Mouse (Mus musculus) embryonic facial prominence, embryonic 11.5 days (tissue): ENCODE results near the gene Olfr209. TPM values are rescaled to one million over a fixed set of nuclear protein-coding genes. Genes with fewer than 3 reads are reported as not detected.

Source experiments
- ATAC-seq: fragments of 200-750 bp; cut with Nextera tagmentation; replicated peaks from 2 replicates; pipeline ENCODE4 v1.8.0; 2017; ENCODE audit warnings: low read depth; ENCODE audit not compliant: insufficient number of reproducible peaks, low FRiP score, low TSS enrichment
- DNase-seq: peaks from one replicate; pipeline ENCODE4 v3.0.0-alpha.2; 2015; ENCODE audit warnings: low spot score
- H3K27ac ChIP-seq: fragments of 300-500 bp; sonication (generic); replicated peaks from 2 replicates; pipeline ENCODE4 v1.5.1; 2014; ENCODE audit warnings: mild to moderate bottlenecking, low read depth, low read length, control low read depth
- H3K27me3 ChIP-seq: fragments of 300-500 bp; sonication (generic); 2 replicates; pipeline ENCODE4 v1.6.1; 2014; ENCODE audit warnings: mild to moderate bottlenecking, low read length, moderate library complexity, mixed read lengths; ENCODE audit not compliant: control insufficient read depth, insufficient read depth
- H3K36me3 ChIP-seq: fragments of 300-500 bp; sonication (generic); replicated peaks from 2 replicates; pipeline ENCODE4 v1.6.1; 2014; ENCODE audit warnings: low read depth, mild to moderate bottlenecking, low read length, moderate library complexity, mixed read lengths; ENCODE audit not compliant: control insufficient read depth, insufficient read depth
- H3K4me1 ChIP-seq: fragments of 300-500 bp; sonication (generic); 2 replicates; pipeline ENCODE4 v1.6.1; 2014; ENCODE audit warnings: low read length, mixed read lengths; ENCODE audit not compliant: control insufficient read depth, insufficient read depth
- H3K4me2 ChIP-seq: fragments of 300-500 bp; sonication (generic); 2 replicates; pipeline ENCODE4 v1.6.1; 2014; ENCODE audit warnings: low read depth, mild to moderate bottlenecking, control low read depth, low read length, moderate library complexity
- H3K4me3 ChIP-seq: fragments of 300-500 bp; sonication (generic); 2 replicates; pipeline ENCODE4 v1.5.1; 2014; ENCODE audit warnings: low read depth, low read length, control low read depth
- H3K9ac ChIP-seq: fragments of 300-500 bp; sonication (generic); replicated peaks from 2 replicates; pipeline ENCODE4 v1.6.1; 2014; ENCODE audit warnings: mild to moderate bottlenecking, control low read depth, low read length
- H3K9me3 ChIP-seq: fragments of 300-500 bp; sonication (generic); replicated peaks from 2 replicates; pipeline ENCODE4 v1.6.1; 2016; ENCODE audit warnings: mild to moderate bottlenecking, low read length, inconsistent platforms, mixed read lengths; ENCODE audit not compliant: control insufficient read depth
- WGBS: fragments of 180-500 bp; shearing (Covaris S2); extraction: QIAGEN DNeasy Blood & Tissue Kit; methylation state at CpG from one replicate; pipeline ENCODE4 v1.1.7; 2014; 5-methylcytosine and 5-hydroxymethylcytosine counted together
- polyA plus RNA-seq: library from polyadenylated mRNA; unstranded; fragments of >200 nt; fragmentation: Nextera tagmentation; extraction: Ambion mirVana; gene quantifications from 2 replicates; pipeline ENCODE4 v1.2.1, GENCODE M21; 2014

Olfr209 gene
- not detected in 2 replicates for polyA plus RNA-seq

DNA sequence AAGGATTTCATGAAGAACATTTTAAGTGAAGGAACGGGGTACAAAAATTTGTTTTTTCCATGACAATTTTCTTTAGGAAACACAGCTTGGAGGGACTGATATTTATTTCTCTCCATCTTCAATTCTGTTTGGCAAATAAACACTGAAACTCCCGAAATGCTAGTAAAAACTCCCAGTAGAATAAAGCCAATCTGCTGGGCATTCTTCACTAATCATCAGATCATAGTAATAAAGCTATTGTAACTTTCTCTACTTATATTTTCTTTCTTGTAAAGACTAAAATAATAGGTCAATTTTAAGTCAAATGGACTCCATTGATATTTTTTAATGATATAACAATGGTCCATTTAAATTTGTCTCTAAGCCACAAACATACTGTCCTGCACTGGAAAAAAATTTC, at the start of gene Olfr209:
Olfr209 (minus strand) TSS at position 101 of the 400 bp plus-strand sequence.
- no peak within 1 kb of the TSS for H3K4me3 ChIP-seq
- H3K27ac ChIP-seq: no peak within 1 kb of the TSS
- no peaks in the 10 kb centered on the region for H3K27me3 ChIP-seq
- DNase-seq (no peak), ATAC-seq (no peak)
- no peaks in the 10 kb centered on the region for H3K36me3 ChIP-seq
- H3K9ac ChIP-seq: no peak within 1 kb of the TSS
- no peak within 1 kb of the TSS for H3K4me2 ChIP-seq
- WGBS: 78% methylated on average over 2 of the region's 2 CpGs
- no peaks in the 10 kb centered on the region for H3K4me1 ChIP-seq
- H3K9me3 ChIP-seq: no peaks in the 10 kb centered on the region

GRCm38 (mm10) chr16:59413475-59413874, 49.7 kb upstream of the Olfr209 start:
- Histone ChIP-seq H3K4me1 (no peaks in the 10 kb centered on the region), H3K27me3 (no peaks in the 10 kb centered on the region), H3K9ac (no peak overlapping the region), H3K4me3 (no peak overlapping the region), H3K27ac (no peak overlapping the region), H3K9me3 (no peaks in the 10 kb centered on the region), H3K4me2 (no peak overlapping the region), H3K36me3 (no peaks in the 10 kb centered on the region)
- WGBS: 74% methylated on average over 4 of the region's 4 CpGs
- ATAC-seq (no peak), DNase-seq (no peak)

DNA sequence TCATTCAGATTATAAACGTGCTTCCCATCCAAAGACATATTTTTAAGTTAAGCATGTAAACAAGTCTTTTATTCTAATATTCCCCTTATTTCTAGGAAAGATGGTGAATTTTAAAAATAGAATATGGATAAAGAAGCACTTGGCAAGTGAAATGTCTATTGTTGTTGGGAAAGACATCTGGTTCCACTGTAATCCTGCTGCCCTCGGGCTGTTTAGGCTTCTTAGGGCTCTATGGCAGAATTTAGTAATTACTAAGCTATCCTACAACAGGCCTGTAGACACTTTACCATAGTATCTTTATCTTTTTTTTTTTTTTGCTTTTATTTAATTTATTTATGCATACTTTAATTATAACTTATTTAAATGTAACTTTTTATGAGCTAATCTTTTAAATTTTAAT, 46.0 kb upstream of the Olfr209 start:
- Histone ChIP-seq H3K4me1 (no peaks in the 10 kb centered on the region), H3K4me3 (no peak overlapping the region), H3K9ac (no peak overlapping the region), H3K36me3 (no peaks in the 10 kb centered on the region), H3K27ac (no peak overlapping the region), H3K27me3 (no peaks in the 10 kb centered on the region), H3K4me2 (no peak overlapping the region), H3K9me3 (no peaks in the 10 kb centered on the region)
- DNase-seq (no peak), ATAC-seq (no peak)
- 67% methylated on average over 2 of the region's 2 CpGs for WGBS

GRCm38 (mm10) chr16:59409341-59409748, 45.6 kb upstream of the Olfr209 start:
- no peaks in the 10 kb centered on the region for H3K4me1 ChIP-seq
- H3K27me3 ChIP-seq: no peaks in the 10 kb centered on the region
- H3K36me3 ChIP-seq: no peaks in the 10 kb centered on the region
- ATAC-seq (peak; percentile 85), DNase-seq (no peak)
- 55% methylated on average over 15 of the region's 15 CpGs for WGBS
- no peak overlapping the region for H3K4me3 ChIP-seq
- no peaks in the 10 kb centered on the region for H3K9me3 ChIP-seq
- H3K27ac ChIP-seq: no peak overlapping the region
- no peak overlapping the region for H3K9ac ChIP-seq
- no peak overlapping the region for H3K4me2 ChIP-seq

GRCm38 (mm10) chr16:59407032-59407431, 43.2 kb upstream of the Olfr209 start, which contains the start of gene Gabrr3:
Gene Gabrr3 (plus strand): TSS chr16:59407332.
- Histone ChIP-seq H3K36me3 (no peaks in the 10 kb centered on the region), H3K27me3 (no peaks in the 10 kb centered on the region), H3K9ac (no peak within 1 kb of the TSS), H3K4me1 (no peaks in the 10 kb centered on the region), H3K9me3 (no peaks in the 10 kb centered on the region), H3K4me3 (no peak within 1 kb of the TSS), H3K27ac (no peak within 1 kb of the TSS), H3K4me2 (no peak within 1 kb of the TSS)
- DNase-seq (no peak), ATAC-seq (no peak)
- 67% methylated on average over 5 of the region's 5 CpGs for WGBS

- Histone ChIP-seq H3K4me2 (no peak overlapping the region), H3K27ac (no peak overlapping the region), H3K4me1 (no peaks in the 10 kb centered on the region), H3K9me3 (no peaks in the 10 kb centered on the region), H3K9ac (no peak overlapping the region), H3K4me3 (no peak overlapping the region), H3K27me3 (no peaks in the 10 kb centered on the region), H3K36me3 (no peaks in the 10 kb centered on the region)
- DNase-seq: no peak
- WGBS: 75% methylated on average over 9 of the region's 9 CpGs
- ATAC-seq: no peak
Measured at GRCm38 (mm10) chr16:59404798-59405197, 41.0 kb upstream of the Olfr209 start.

DNA sequence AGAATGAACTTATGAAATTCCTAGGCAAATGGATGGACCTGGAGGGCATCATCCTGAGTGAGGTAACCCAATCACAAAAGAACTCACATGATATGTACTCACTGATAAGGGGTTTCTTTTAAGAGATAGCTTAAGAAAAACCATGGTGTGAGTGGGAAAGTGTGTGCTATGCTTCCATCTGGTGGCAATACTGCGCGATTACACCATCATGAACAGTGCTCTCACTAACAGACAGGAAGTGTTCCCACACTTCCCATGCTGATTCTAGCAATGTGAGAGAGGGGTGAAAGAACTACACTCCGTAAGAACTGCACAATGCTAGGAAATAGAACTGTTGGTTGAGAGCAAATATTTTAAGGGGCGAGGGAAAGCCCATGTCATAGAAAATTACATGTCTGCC, 39.9 kb upstream of the Olfr209 start:
- Histone ChIP-seq H3K27ac (no peak overlapping the region), H3K9me3 (no peaks in the 10 kb centered on the region), H3K9ac (no peak overlapping the region), H3K4me2 (no peak overlapping the region), H3K4me3 (no peak overlapping the region), H3K36me3 (no peaks in the 10 kb centered on the region), H3K4me1 (no peaks in the 10 kb centered on the region), H3K27me3 (no peaks in the 10 kb centered on the region)
- WGBS: 14% methylated on average over 4 of the region's 4 CpGs
- ATAC-seq: 0 out of 2 replicates have a peak, but pooled peaks have one; percentile 59
- DNase-seq: peak; percentile 63

- Histone ChIP-seq H3K36me3 (no peaks in the 10 kb centered on the region), H3K9ac (no peak overlapping the region), H3K27ac (no peak overlapping the region), H3K4me3 (no peak overlapping the region), H3K4me1 (no peaks in the 10 kb centered on the region), H3K4me2 (no peak overlapping the region), H3K9me3 (no peaks in the 10 kb centered on the region), H3K27me3 (no peaks in the 10 kb centered on the region)
- WGBS: 62% methylated on average over 4 of the region's 4 CpGs
- ATAC-seq (0 out of 2 replicates have a peak, but pooled peaks have one; percentile 44), DNase-seq (no peak)
Measured at GRCm38 (mm10) chr16:59401985-59402384, 38.2 kb upstream of the Olfr209 start.
